Comparison of ENCODE assay signal across 19 mouse cellular contexts in genomic region chr17:84002939-84003338, GRCm38 (mm10).
DNase-seq lines count a peak whose midpoint lies in the region; ATAC-seq and TF ChIP-seq lines count a peak whose summit lies in the region.
"Had no signal": no experiment of that assay in that cellular context is flagged by ENCODE, and none has a peak within 500 bp of the region (broad histone marks: within the 10 kb centered on the region; RNA-seq: fewer than 3 reads in every experiment).

No protein-coding gene starts in this region.

- no peak overlapping the region for H3K4me2 ChIP-seq in forebrain, postnatal 0 days (ENCODE audit: low read depth)
- H3K4me2 ChIP-seq: liver, embryonic 13.5 days; midbrain, embryonic 12.5 days; neural tube, embryonic 12.5 days had no signal

- DNase-seq in kidney, adult 9 months, result peak; percentile 47
- no peak for DNase-seq in kidney, adult 18-20 months
- DNase-seq in limb, embryonic 10.5 days (ENCODE audit: low spot score), result no peak
- no peak for DNase-seq in cerebellum, adult 11 months
- DNase-seq in right cerebral cortex, adult 18-20 months, result no peak
- no peak for DNase-seq in forebrain, postnatal 0 days
- DNase-seq: cerebellum, adult 11-12 months; cerebellum, postnatal 25 days; kidney, postnatal 10 days; liver, embryonic 13.5 days; thymus, adult 2 months had no signal

- H3K4me3 ChIP-seq in brown adipose tissue, adult 24 weeks (ENCODE audit: insufficient read depth, low read depth, low read length), result no peak overlapping the region
- H3K4me3 ChIP-seq in limb, embryonic 10.5 days, result no peak overlapping the region
- no peak overlapping the region for H3K4me3 ChIP-seq in forebrain, postnatal 0 days (ENCODE audit: low read depth, low read length)
- H3K4me3 ChIP-seq: liver, embryonic 13.5 days; lung, embryonic 15.5 days; midbrain, embryonic 12.5 days; neural tube, embryonic 12.5 days had no signal

- ATAC-seq in forebrain, postnatal 0 days, result no peak
- ATAC-seq: forebrain, embryonic 16.5 days; hindbrain, embryonic 16.5 days; intestine, postnatal 0 days; Patski had no signal

- peaks cover 15% of the 10 kb centered on the region for H3K4me1 ChIP-seq in brown adipose tissue, adult 24 weeks (ENCODE audit: control insufficient read depth, insufficient read depth, insufficient read length, low read length)
- peaks cover 56% of the 10 kb centered on the region for H3K4me1 ChIP-seq in limb, embryonic 10.5 days
- no peaks in the 10 kb centered on the region for H3K4me1 ChIP-seq in forebrain, postnatal 0 days (ENCODE audit: insufficient read depth)

- no peak overlapping the region for H3K9ac ChIP-seq in forebrain, postnatal 0 days
- H3K9ac ChIP-seq: liver, embryonic 13.5 days; lung, embryonic 15.5 days; midbrain, embryonic 12.5 days; neural tube, embryonic 12.5 days had no signal

- TF ChIP-seq CTCF in forebrain, postnatal 0 days (IDR thresholded peaks at IDR 0.05; ENCODE audit: low read depth), result no peak

- H3K27me3 ChIP-seq in limb, embryonic 10.5 days (ENCODE audit: low read depth, poor library complexity, severe bottlenecking), result no peaks in the 10 kb centered on the region
- H3K27me3 ChIP-seq in forebrain, postnatal 0 days (ENCODE audit: insufficient read depth, low read length), result no peaks in the 10 kb centered on the region
- H3K27me3 ChIP-seq: lung, embryonic 15.5 days; neural tube, embryonic 12.5 days; Patski had no signal

- 89% methylated on average over 6 of the region's 6 CpGs for WGBS in limb, embryonic 10.5 days
- 93% methylated on average over 6 of the region's 6 CpGs for WGBS in forebrain, postnatal 0 days

- H3K9me3 ChIP-seq in limb, embryonic 10.5 days (replicated peaks), result no peaks in the 10 kb centered on the region
- H3K9me3 ChIP-seq in forebrain, postnatal 0 days (ENCODE audit: low read length), result no peaks in the 10 kb centered on the region
- H3K9me3 ChIP-seq: liver, embryonic 13.5 days; lung, embryonic 15.5 days; midbrain, embryonic 12.5 days; neural tube, embryonic 12.5 days had no signal

- no peaks in the 10 kb centered on the region for H3K36me3 ChIP-seq in limb, embryonic 10.5 days
- no peaks in the 10 kb centered on the region for H3K36me3 ChIP-seq in forebrain, postnatal 0 days (ENCODE audit: insufficient read depth)
- H3K36me3 ChIP-seq: liver, embryonic 13.5 days; lung, embryonic 15.5 days; midbrain, embryonic 12.5 days; neural tube, embryonic 12.5 days had no signal

- peak overlapping the region; percentile 88 for H3K27ac ChIP-seq in brown adipose tissue, adult 24 weeks (replicated peaks; ENCODE audit: low read depth, low read length)
- peak overlapping the region; percentile 44; the same call in 1 of the 2 replicates for H3K27ac ChIP-seq in limb, embryonic 10.5 days
- H3K27ac ChIP-seq in forebrain, postnatal 0 days (ENCODE audit: low read depth, low read length), result no peak overlapping the region
- H3K27ac ChIP-seq: liver, embryonic 13.5 days; midbrain, embryonic 12.5 days; neural tube, embryonic 12.5 days had no signal
